Mouse (Mus musculus) CH12.LX (cell line): ENCODE measurements around the gene Ryk.

Experiments
- CHD1 ChIP-seq: IDR thresholded peaks from 2 replicates; pipeline ENCODE4 v1.6.1; 2012; ENCODE audit warnings: low read depth, low read length, improper control_type of control experiment, inconsistent platforms
- CTCF ChIP-seq, 2 experiments: IDR thresholded peaks in 1 of 2; conservative IDR thresholded peaks in 1 of 2; 2 replicates each; pipeline ENCODE4 v1.5.1; 2011 to 2012; ENCODE audit warnings: low read depth in 2 of 2, low read length in 2 of 2, improper control_type of control experiment in 1 of 2, inconsistent platforms in 1 of 2, mild to moderate bottlenecking in 1 of 2, moderate library complexity in 1 of 2
- E2F4 ChIP-seq: IDR thresholded peaks from 2 replicates; pipeline ENCODE4 v1.6.1; 2011; ENCODE audit warnings: low read depth, low read length, improper control_type of control experiment; ENCODE audit not compliant: insufficient replicate concordance
- EP300 ChIP-seq: IDR thresholded peaks from 2 replicates; pipeline ENCODE4 v1.6.1; 2011; ENCODE audit warnings: low read length, improper control_type of control experiment
- MAFK ChIP-seq: IDR thresholded peaks from 2 replicates; pipeline ENCODE4 v1.6.1; 2011; ENCODE audit warnings: low read length, improper control_type of control experiment; ENCODE audit not compliant: insufficient replicate concordance
- MAX ChIP-seq: IDR thresholded peaks from 2 replicates; pipeline ENCODE4 v1.6.1; 2011; ENCODE audit warnings: low read length, improper control_type of control experiment
- POLR2A ChIP-seq: IDR thresholded peaks from 2 replicates; pipeline ENCODE4 v1.6.1; 2011; ENCODE audit warnings: low read depth, mild to moderate bottlenecking, improper control_type of control experiment, low read length
- TCF12 ChIP-seq: IDR thresholded peaks from 2 replicates; pipeline ENCODE4 v1.6.1; 2014; ENCODE audit warnings: low read depth, mild to moderate bottlenecking, inconsistent platforms, low read length, improper control_type of control experiment
- USF2 ChIP-seq: conservative IDR thresholded peaks from 2 replicates; pipeline ENCODE4 v1.6.1; 2011; ENCODE audit warnings: low read depth, low read length, improper control_type of control experiment
- ZC3H11A ChIP-seq: IDR thresholded peaks from 2 replicates; pipeline ENCODE4 v1.6.1; 2012; ENCODE audit warnings: low read depth, mild to moderate bottlenecking, inconsistent platforms, low read length, improper control_type of control experiment
- ZMIZ1 ChIP-seq: IDR thresholded peaks from 2 replicates; pipeline ENCODE4 v1.6.1; 2012; ENCODE audit warnings: low read depth, mild to moderate bottlenecking, inconsistent platforms, low read length, improper control_type of control experiment
- ZNF384 ChIP-seq: IDR thresholded peaks from 2 replicates; pipeline ENCODE4 v1.6.1; 2012; ENCODE audit warnings: low read depth, low read length, improper control_type of control experiment, inconsistent platforms

- TF ChIP-seq ZNF384, result no peak
- no peak for TF ChIP-seq USF2
- TF ChIP-seq ZC3H11A, result no peak
- peak in 1 of 2 experiments; percentile 51; a peak in 2 of 4 replicates for TF ChIP-seq CTCF (conservative IDR thresholded peaks at IDR 0.05 in 1 of 2, IDR thresholded peaks at IDR 0.05 in 1 of 2; ENCODE audit: low read depth in 2 of 2, low read length in 2 of 2)
- TF ChIP-seq TCF12, result peak; percentile 45; the same call in 1 of the 2 replicates
- no peak for TF ChIP-seq ZMIZ1
- TF ChIP-seq MAX, result peak; percentile 44; the same call in 1 of the 2 replicates
- no peak for TF ChIP-seq E2F4
- 0 out of 2 replicates have a peak, but pooled peaks have one; percentile 12 for TF ChIP-seq EP300
- no peak for TF ChIP-seq POLR2A
- no peak for TF ChIP-seq CHD1
- no peak for TF ChIP-seq MAFK
Observed at GRCm38 (mm10) chr9:102884703-102885102, 50.0 kb downstream of the Ryk start.
